Mouse (Mus musculus) brain, embryonic 14.5 days (tissue): ENCODE results near the gene Zbtb20. TPM values are rescaled to one million over a fixed set of nuclear protein-coding genes. Genes with fewer than 3 reads are reported as not detected.
A peak's percentile ranks its signal among the peaks of the same experiment; 100 is the strongest.

Experiments used
- DNase-seq: peaks from one replicate; pipeline ENCODE4 v3.0.0-alpha.2; 2011; ENCODE audit warnings: low read depth
- CTCF ChIP-seq: fragments of 200-500 bp; IDR thresholded peaks from 2 replicates; pipeline ENCODE4 v1.5.1; 2012; ENCODE audit warnings: inconsistent platforms, mild to moderate bottlenecking, moderate library complexity, borderline replicate concordance; ENCODE audit not compliant: insufficient read depth, insufficient read length; ENCODE audit errors: extremely low read depth
- POLR2A ChIP-seq: fragments of 200-500 bp; IDR thresholded peaks from 2 replicates; pipeline ENCODE4 v1.6.1; 2012; ENCODE audit warnings: mild to moderate bottlenecking, inconsistent platforms, borderline replicate concordance; ENCODE audit not compliant: poor library complexity, insufficient read depth, insufficient read length, severe bottlenecking; ENCODE audit errors: extremely low read depth
- polyA plus RNA-seq: library from polyadenylated mRNA; depleted of rRNA; stranded (reverse); fragments of >200 nt; gene quantifications from 2 replicates; pipeline ENCODE4 v1.2.3, GENCODE M21; 2012

Gene Zbtb20
- polyA plus RNA-seq, 1 experiment: 18.0 TPM

GRCm38 (mm10) chr16:43520274-43520673 lies 644.6 kb downstream of the Zbtb20 start:
- TF ChIP-seq POLR2A: no peak
- TF ChIP-seq CTCF: no peak
- no peak for DNase-seq

- DNase-seq: peak; percentile 74
Measured at GRCm38 (mm10) chr16:43522482-43522881, 646.8 kb downstream of the Zbtb20 start.

GRCm38 (mm10) chr16:43524179-43524578 lies 648.5 kb downstream of the Zbtb20 start:
- no peak for DNase-seq

More at GRCm38 (mm10) chr16:43522482-43522881, 646.8 kb downstream of the Zbtb20 start:
- no peak for TF ChIP-seq CTCF
- TF ChIP-seq POLR2A: no peak

GRCm38 (mm10) chr16:43525624-43526023 lies 649.9 kb downstream of the Zbtb20 start:
- peak; percentile 39 for DNase-seq

More at GRCm38 (mm10) chr16:43524179-43524578, 648.5 kb downstream of the Zbtb20 start:
- TF ChIP-seq POLR2A (no peak), CTCF (no peak)

GRCm38 (mm10) chr16:43528300-43528699 lies 652.6 kb downstream of the Zbtb20 start:
- TF ChIP-seq POLR2A: no peak
- TF ChIP-seq CTCF: no peak
- DNase-seq: peak; percentile 18

More at GRCm38 (mm10) chr16:43525624-43526023, 649.9 kb downstream of the Zbtb20 start:
- TF ChIP-seq CTCF: no peak
- no peak for TF ChIP-seq POLR2A

- DNase-seq: no peak
- TF ChIP-seq POLR2A (no peak), CTCF (no peak)
Measured at GRCm38 (mm10) chr16:43531328-43531727, 655.6 kb downstream of the Zbtb20 start.

GRCm38 (mm10) chr16:43534103-43534502 lies 658.4 kb downstream of the Zbtb20 start:
- peak; percentile 92 for DNase-seq
- TF ChIP-seq CTCF (no peak), POLR2A (no peak)

GRCm38 (mm10) chr16:43535912-43536311 lies 660.2 kb downstream of the Zbtb20 start:
- no peak for TF ChIP-seq POLR2A
- TF ChIP-seq CTCF: no peak
- no peak for DNase-seq

GRCm38 (mm10) chr16:43537163-43537562 lies 661.5 kb downstream of the Zbtb20 start:
- no peak for TF ChIP-seq CTCF
- no peak for TF ChIP-seq POLR2A
- DNase-seq: no peak

- no peak for TF ChIP-seq CTCF
- no peak for TF ChIP-seq POLR2A
Measured at GRCm38 (mm10) chr16:43539659-43540096, 664.0 kb downstream of the Zbtb20 start.

GRCm38 (mm10) chr16:43540108-43540507 lies 664.4 kb downstream of the Zbtb20 start:
- DNase-seq: peak; percentile 87
- TF ChIP-seq CTCF: peak; percentile 75; the same call in 1 of the 2 replicates
- no peak for TF ChIP-seq POLR2A

More at GRCm38 (mm10) chr16:43539659-43540096, 664.0 kb downstream of the Zbtb20 start:
- DNase-seq: peak; percentile 73

- no peak for DNase-seq
- no peak for TF ChIP-seq POLR2A
Measured at GRCm38 (mm10) chr16:43540546-43541167, 665.0 kb downstream of the Zbtb20 start.

- TF ChIP-seq CTCF (no peak), POLR2A (no peak)
- DNase-seq: no peak
Measured at GRCm38 (mm10) chr16:43545261-43545660, 669.6 kb downstream of the Zbtb20 start.
